ENCODE assay signal across 26 mouse cellular contexts in genomic region chr15:5762216-5762615, GRCm38 (mm10).
A peak's percentile ranks its signal among the peaks of the same experiment; 100 is the strongest.
DNase-seq lines count a peak whose midpoint lies in the region; ATAC-seq lines count a peak whose summit lies in the region.
"Had no signal": no experiment of that assay in that cellular context is flagged by ENCODE, and none has a peak within 500 bp of the region (broad histone marks: within the 10 kb centered on the region; RNA-seq: fewer than 3 reads in every experiment).

No protein-coding gene starts in this region.

- H3K9ac ChIP-seq in intestine, embryonic 16.5 days (ENCODE audit: low read depth, low read length) = no peak overlapping the region
- H3K9ac ChIP-seq: embryonic facial prominence, embryonic 13.5 days; embryonic facial prominence, embryonic 15.5 days; forebrain, embryonic 12.5 days; forebrain, embryonic 15.5 days; forebrain, postnatal 0 days had no signal

- no peak overlapping the region for H3K4me3 ChIP-seq in intestine, embryonic 16.5 days (ENCODE audit: low read length)
- H3K4me3 ChIP-seq: embryonic facial prominence, embryonic 13.5 days; embryonic facial prominence, embryonic 15.5 days; erythroblast, embryonic 14.5 days; forebrain, embryonic 10.5 days; forebrain, embryonic 12.5 days; forebrain, embryonic 15.5 days had no signal

- H3K9me3 ChIP-seq in intestine, embryonic 16.5 days (ENCODE audit: control insufficient read depth, low read length) = no peaks in the 10 kb centered on the region
- H3K9me3 ChIP-seq: embryonic facial prominence, embryonic 13.5 days; embryonic facial prominence, embryonic 15.5 days; forebrain, embryonic 10.5 days; forebrain, embryonic 12.5 days; forebrain, embryonic 15.5 days; G1E had no signal

- H3K27me3 ChIP-seq in intestine, embryonic 16.5 days (replicated peaks; ENCODE audit: control insufficient read depth, insufficient read depth, low read length) = no peaks in the 10 kb centered on the region
- H3K27me3 ChIP-seq: CH12.LX; embryonic facial prominence, embryonic 13.5 days; embryonic facial prominence, embryonic 15.5 days; forebrain, embryonic 12.5 days; forebrain, embryonic 15.5 days; Patski had no signal

- ATAC-seq in activated CD4-positive, CD25-positive, alpha-beta regulatory T cell, adult 4 months = peak; percentile 50
- ATAC-seq in inflammation-experienced regulatory T-cells, adult 6 months = peak; percentile 51
- no peak for ATAC-seq in intestine, embryonic 16.5 days
- ATAC-seq: forebrain, embryonic 15.5 days; forebrain, postnatal 0 days; Patski had no signal

- WGBS in intestine, embryonic 16.5 days = 85% methylated on average over 4 of the region's 4 CpGs

- H3K4me2 ChIP-seq in intestine, embryonic 16.5 days (ENCODE audit: low read depth, low read length) = no peak overlapping the region
- H3K4me2 ChIP-seq: embryonic facial prominence, embryonic 13.5 days; embryonic facial prominence, embryonic 15.5 days; forebrain, embryonic 12.5 days; forebrain, embryonic 15.5 days had no signal

- H3K36me3 ChIP-seq in intestine, embryonic 16.5 days (ENCODE audit: control insufficient read depth, insufficient read depth, low read length) = no peaks in the 10 kb centered on the region
- H3K36me3 ChIP-seq: embryonic facial prominence, embryonic 13.5 days; embryonic facial prominence, embryonic 15.5 days; forebrain, embryonic 10.5 days; forebrain, embryonic 12.5 days; forebrain, embryonic 15.5 days; G1E had no signal

- peak; percentile 45 for DNase-seq in CD4-positive, CD25-positive, alpha-beta regulatory T cell, adult 2 months (ENCODE audit: low read depth, low spot score)
- no peak for DNase-seq in frontal cortex, postnatal 25 days (ENCODE audit: low spot score in 2 of 2)
- DNase-seq in right cerebral cortex, postnatal 10 days (ENCODE audit: low spot score in 2 of 2) = no peak
- DNase-seq: adrenal gland, adult 2 months; adrenal gland, postnatal 10 days; adrenal gland, postnatal 25 days; cerebellum, adult 11 months; cerebellum, adult 18-20 months; cerebellum, adult 8-10 months; cerebellum, adult 9-11 months; cerebellum, postnatal 14 days; cerebellum, postnatal 36 days; embryo, embryonic 11 days; forebrain, postnatal 0 days had no signal

- no peaks in the 10 kb centered on the region for H3K4me1 ChIP-seq in intestine, embryonic 16.5 days (ENCODE audit: control insufficient read depth, insufficient read depth, low read length)
- H3K4me1 ChIP-seq: embryonic facial prominence, embryonic 13.5 days; embryonic facial prominence, embryonic 15.5 days; forebrain, embryonic 10.5 days; forebrain, embryonic 12.5 days; forebrain, embryonic 15.5 days had no signal

- no peak overlapping the region for H3K27ac ChIP-seq in intestine, embryonic 16.5 days (ENCODE audit: low read length)
- H3K27ac ChIP-seq: embryonic facial prominence, embryonic 13.5 days; embryonic facial prominence, embryonic 15.5 days; forebrain, embryonic 10.5 days; forebrain, embryonic 12.5 days; forebrain, embryonic 15.5 days had no signal
